Mouse (Mus musculus) layer of hippocampus, adult 9-10 months (tissue): Measurements from ENCODE around the gene Usp36.

Experiments used
- DNase-seq: peaks from one replicate; pipeline ENCODE4 v3.0.0; 2022; ENCODE audit warnings: low spot score

Usp36 gene

GRCm38 (mm10) chr11:118298810-118299209 lies 8.8 kb upstream of the Usp36 start:
- DNase-seq = no peak

- DNase-seq = no peak
Measured at GRCm38 (mm10) chr11:118297967-118298366, 7.9 kb upstream of the Usp36 start.

- DNase-seq = no peak
Measured at GRCm38 (mm10) chr11:118295026-118295425, 5.0 kb upstream of the Usp36 start.

GRCm38 (mm10) chr11:118292671-118293070 lies 2.6 kb upstream of the Usp36 start:
- DNase-seq = no peak

- no peak for DNase-seq
Measured at GRCm38 (mm10) chr11:118289562-118289961, 482 bp downstream of the Usp36 start.

GRCm38 (mm10) chr11:118289037-118289511 lies 970 bp downstream of the Usp36 start:
- no peak for DNase-seq

GRCm38 (mm10) chr11:118287573-118287972 lies 2.5 kb downstream of the Usp36 start:
- no peak for DNase-seq

GRCm38 (mm10) chr11:118286434-118286833 lies 3.6 kb downstream of the Usp36 start:
- no peak for DNase-seq

GRCm38 (mm10) chr11:118285791-118286190 lies 4.3 kb downstream of the Usp36 start:
- DNase-seq = no peak

GRCm38 (mm10) chr11:118280218-118280617 lies 9.8 kb downstream of the Usp36 start:
- no peak for DNase-seq

- no peak for DNase-seq
Measured at GRCm38 (mm10) chr11:118276328-118276727, 13.7 kb downstream of the Usp36 start.

- DNase-seq = no peak
Measured at GRCm38 (mm10) chr11:118275092-118275491, 15.0 kb downstream of the Usp36 start.

- no peak for DNase-seq
Measured at GRCm38 (mm10) chr11:118269827-118270226, 20.2 kb downstream of the Usp36 start.

- DNase-seq = no peak
Measured at GRCm38 (mm10) chr11:118266666-118267046, 23.4 kb downstream of the Usp36 start.

- no peak for DNase-seq
Measured at GRCm38 (mm10) chr11:118266044-118266665, 23.9 kb downstream of the Usp36 start.

- DNase-seq = no peak
Measured at GRCm38 (mm10) chr11:118265621-118266020, 24.4 kb downstream of the Usp36 start.

GRCm38 (mm10) chr11:118263146-118263545 lies 26.9 kb downstream of the Usp36 start:
- DNase-seq = no peak

- DNase-seq = no peak
Measured at GRCm38 (mm10) chr11:118260081-118260480, 30.0 kb downstream of the Usp36 start.

- DNase-seq = no peak
Measured at GRCm38 (mm10) chr11:118259580-118259979, 30.5 kb downstream of the Usp36 start.

GRCm38 (mm10) chr11:118256371-118256770 lies 33.7 kb downstream of the Usp36 start:
- DNase-seq = no peak

GRCm38 (mm10) chr11:118254159-118254951 lies 35.7 kb downstream of the Usp36 start:
- no peak for DNase-seq

GRCm38 (mm10) chr11:118253447-118254158 lies 36.4 kb downstream of the Usp36 start:
- DNase-seq = no peak

- DNase-seq = no peak
Measured at GRCm38 (mm10) chr11:118249012-118249383, 41.0 kb downstream of the Usp36 start.
